Mouse (Mus musculus) erythroblast, embryonic 14.5 days (primary cell): ENCODE measurements around the gene Dtnbp1. TPM values are rescaled to one million over a fixed set of nuclear protein-coding genes. Genes with fewer than 3 reads are reported as not detected.

ENCODE experiments used
- H3K27me3 ChIP-seq: 2 replicates; pipeline ENCODE4 v1.6.1; 2012; ENCODE audit warnings: inconsistent platforms; ENCODE audit not compliant: control insufficient read depth
- H3K36me3 ChIP-seq: 2 replicates; pipeline ENCODE4 v1.6.1; 2012; ENCODE audit warnings: mild to moderate bottlenecking, inconsistent platforms; ENCODE audit not compliant: control insufficient read depth
- H3K4me1 ChIP-seq: 2 replicates; pipeline ENCODE4 v1.6.1; 2012; ENCODE audit warnings: inconsistent platforms; ENCODE audit not compliant: control insufficient read depth
- H3K4me3 ChIP-seq: replicated peaks from 2 replicates; pipeline ENCODE3; 2012; ENCODE audit warnings: moderate library complexity, mild to moderate bottlenecking, inconsistent platforms
- H3K9me3 ChIP-seq: 2 replicates; pipeline ENCODE4 v1.6.1; 2012; ENCODE audit warnings: low read length, inconsistent platforms, mixed read lengths; ENCODE audit not compliant: control insufficient read depth
- GATA1 ChIP-seq: IDR thresholded peaks from 2 replicates; pipeline ENCODE4 v1.6.1; 2012; ENCODE audit warnings: low read length, inconsistent platforms, mixed read lengths
- TAL1 ChIP-seq: IDR thresholded peaks from 3 replicates; pipeline ENCODE4 v1.6.1; 2012; ENCODE audit warnings: low read length, inconsistent platforms, mixed read lengths
- polyA plus RNA-seq: library from polyadenylated mRNA; stranded (reverse); fragments of >175 nt; gene quantifications from 2 replicates; pipeline ENCODE4 v1.2.3, GENCODE M21; 2012

Dtnbp1 gene
- polyA plus RNA-seq, 1 experiment, result 1.5 TPM

DNA sequence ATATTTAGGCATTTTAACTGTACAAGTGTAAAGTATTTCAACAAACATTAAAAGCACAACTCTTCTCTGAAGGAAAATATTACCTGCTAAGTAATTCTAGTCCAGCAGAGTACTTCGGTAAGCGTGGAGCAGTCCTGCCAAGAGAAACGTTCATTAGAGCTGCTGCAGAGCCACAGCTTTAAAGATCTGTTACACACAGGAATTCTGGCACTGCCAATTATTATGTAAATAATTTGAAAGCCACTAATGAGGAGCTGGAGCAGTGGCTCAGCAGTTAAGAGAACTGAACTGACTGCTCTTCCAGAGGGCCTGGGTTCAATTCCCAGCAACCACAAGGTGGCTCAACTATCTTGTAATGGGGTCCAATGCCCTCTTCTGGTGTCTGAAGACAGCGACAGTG, 10.0 kb downstream of the Dtnbp1 start:
- H3K36me3 ChIP-seq, result peaks cover 26% of the 10 kb centered on the region
- H3K4me3 ChIP-seq, result no peak overlapping the region
- no peaks in the 10 kb centered on the region for H3K27me3 ChIP-seq
- peaks cover 2% of the 10 kb centered on the region; the same call in 1 of the 2 replicates for H3K4me1 ChIP-seq
- TF ChIP-seq TAL1, result no peak
- TF ChIP-seq GATA1, result no peak
- H3K9me3 ChIP-seq, result no peaks in the 10 kb centered on the region

DNA sequence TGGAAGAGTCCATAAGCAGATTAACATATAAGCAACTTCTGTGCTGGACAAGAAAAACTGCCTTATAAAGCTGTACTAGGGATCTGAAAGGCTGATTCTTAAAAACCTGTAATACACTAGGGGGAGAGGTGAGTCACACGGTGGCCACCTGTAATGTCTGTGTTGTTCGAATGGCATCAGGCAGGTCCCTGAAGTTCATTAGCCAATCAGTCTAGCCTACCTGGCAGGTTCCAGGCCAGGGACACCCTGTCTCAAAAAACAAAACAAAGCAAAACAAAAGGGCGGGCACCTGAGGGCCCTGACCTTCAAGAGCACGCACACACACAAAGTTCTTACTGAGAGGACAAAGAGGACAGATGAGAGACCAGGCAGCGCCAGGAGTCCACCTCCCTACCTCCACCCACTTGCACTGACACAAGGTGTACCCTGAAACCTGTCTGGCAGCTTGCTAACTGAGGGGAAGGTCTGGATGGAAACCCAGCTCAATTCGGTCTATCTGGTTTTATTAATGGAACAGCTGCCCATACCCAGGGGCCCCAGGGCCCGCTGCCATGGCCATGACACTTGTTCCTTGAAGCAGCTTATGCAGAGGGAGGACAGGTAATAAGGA, 11.8 kb downstream of the Dtnbp1 start:
- Histone ChIP-seq H3K36me3 (peaks cover 32% of the 10 kb centered on the region), H3K9me3 (no peaks in the 10 kb centered on the region), H3K4me3 (no peak overlapping the region), H3K27me3 (no peaks in the 10 kb centered on the region), H3K4me1 (peaks cover 2% of the 10 kb centered on the region; the same call in 1 of the 2 replicates)
- TF ChIP-seq TAL1 (no peak), GATA1 (no peak)

DNA sequence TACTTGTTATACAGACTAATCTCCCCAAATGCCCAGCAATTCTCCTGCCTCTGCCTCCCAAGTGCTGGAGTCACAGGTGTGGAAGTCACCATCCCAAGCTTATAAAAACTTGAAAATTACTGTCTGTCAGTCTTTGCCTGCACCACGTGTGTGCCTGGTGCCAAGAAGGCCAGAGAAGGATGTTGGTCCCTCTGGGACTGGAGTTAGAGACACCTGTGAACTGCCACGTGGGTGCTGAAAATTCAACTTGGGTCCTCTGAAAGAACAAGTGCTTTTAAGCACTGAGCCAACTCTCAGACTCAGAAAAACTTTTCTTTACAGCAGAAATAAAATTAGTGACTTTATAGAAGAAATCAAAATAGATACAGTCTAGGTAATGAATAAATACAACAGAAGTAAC, 15.6 kb downstream of the Dtnbp1 start:
- Histone ChIP-seq H3K4me1 (peaks cover 2% of the 10 kb centered on the region; the same call in 1 of the 2 replicates), H3K36me3 (peaks cover 29% of the 10 kb centered on the region), H3K27me3 (no peaks in the 10 kb centered on the region), H3K9me3 (no peaks in the 10 kb centered on the region), H3K4me3 (no peak overlapping the region)
- TF ChIP-seq TAL1 (no peak), GATA1 (no peak)

DNA sequence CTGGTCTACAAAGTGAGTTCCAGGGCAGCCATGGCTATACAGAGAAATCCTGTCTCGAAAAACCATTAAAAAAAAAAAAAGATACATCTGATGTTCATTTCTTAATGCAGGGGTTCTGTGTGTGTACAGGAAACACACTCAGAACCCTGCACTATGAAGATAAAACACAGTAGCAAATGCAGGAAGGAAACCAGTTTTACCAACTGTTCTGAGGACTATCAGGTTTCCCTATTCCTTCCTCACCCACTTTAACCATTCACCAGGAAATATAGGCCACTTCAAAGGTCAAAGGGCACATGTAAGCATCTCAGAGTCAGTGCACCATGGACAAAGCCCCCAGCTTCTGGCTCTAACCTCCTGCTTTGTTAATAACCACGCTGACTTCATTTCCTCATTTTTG, 16.6 kb downstream of the Dtnbp1 start:
- no peaks in the 10 kb centered on the region for H3K27me3 ChIP-seq
- peaks cover 29% of the 10 kb centered on the region for H3K36me3 ChIP-seq
- peaks cover 2% of the 10 kb centered on the region; the same call in 1 of the 2 replicates for H3K4me1 ChIP-seq
- no peak for TF ChIP-seq GATA1
- no peak for TF ChIP-seq TAL1
- H3K9me3 ChIP-seq, result no peaks in the 10 kb centered on the region
- no peak overlapping the region for H3K4me3 ChIP-seq

DNA sequence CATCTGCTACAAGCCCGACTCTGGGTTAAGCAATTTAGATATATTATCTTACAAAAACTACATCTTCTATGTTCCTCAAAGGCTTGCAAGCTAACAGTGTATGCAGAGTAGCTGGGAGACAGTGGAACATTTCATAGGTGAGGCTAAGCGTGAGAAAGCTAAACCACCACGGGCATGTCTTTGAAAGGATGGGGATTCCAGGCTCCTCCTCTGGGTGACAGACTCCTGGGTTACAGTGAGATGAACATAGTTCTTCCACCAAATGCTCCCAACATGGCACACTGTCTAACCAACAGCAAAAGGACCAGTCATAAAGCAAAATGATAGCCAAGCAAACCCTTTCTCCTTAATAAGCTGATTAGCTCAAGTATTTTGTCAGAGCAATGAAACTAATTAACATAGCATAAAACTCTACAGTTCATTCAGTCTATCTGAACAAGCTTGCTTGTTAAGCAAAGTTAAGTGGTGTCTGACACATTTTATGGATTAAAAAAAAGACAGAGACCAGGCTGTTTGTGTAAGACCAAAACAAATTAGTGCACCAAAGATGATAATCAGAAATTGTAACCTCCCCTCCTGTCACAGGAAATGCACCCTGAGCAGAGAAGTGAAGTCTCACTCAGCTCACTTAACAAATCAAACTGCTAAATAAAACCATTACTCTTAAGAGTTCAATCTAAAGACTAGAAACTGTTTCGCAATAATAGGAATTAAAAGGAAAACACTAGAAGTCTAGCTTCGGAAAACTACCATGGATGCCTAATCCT, 18.1 kb downstream of the Dtnbp1 start:
- no peak overlapping the region for H3K4me3 ChIP-seq
- no peaks in the 10 kb centered on the region for H3K27me3 ChIP-seq
- TF ChIP-seq TAL1 (no peak), GATA1 (no peak)
- H3K9me3 ChIP-seq, result no peaks in the 10 kb centered on the region
- H3K4me1 ChIP-seq, result peaks cover 2% of the 10 kb centered on the region; the same call in 1 of the 2 replicates
- H3K36me3 ChIP-seq, result peaks cover 30% of the 10 kb centered on the region

- H3K4me3 ChIP-seq, result no peak overlapping the region
- peaks cover 2% of the 10 kb centered on the region; the same call in 1 of the 2 replicates for H3K4me1 ChIP-seq
- H3K9me3 ChIP-seq, result no peaks in the 10 kb centered on the region
- no peaks in the 10 kb centered on the region for H3K27me3 ChIP-seq
- peaks cover 22% of the 10 kb centered on the region for H3K36me3 ChIP-seq
- no peak for TF ChIP-seq TAL1
- no peak for TF ChIP-seq GATA1
These were observed 19.1 kb downstream of the Dtnbp1 start for GRCm38 (mm10) chr13:44982799-44983198.

DNA sequence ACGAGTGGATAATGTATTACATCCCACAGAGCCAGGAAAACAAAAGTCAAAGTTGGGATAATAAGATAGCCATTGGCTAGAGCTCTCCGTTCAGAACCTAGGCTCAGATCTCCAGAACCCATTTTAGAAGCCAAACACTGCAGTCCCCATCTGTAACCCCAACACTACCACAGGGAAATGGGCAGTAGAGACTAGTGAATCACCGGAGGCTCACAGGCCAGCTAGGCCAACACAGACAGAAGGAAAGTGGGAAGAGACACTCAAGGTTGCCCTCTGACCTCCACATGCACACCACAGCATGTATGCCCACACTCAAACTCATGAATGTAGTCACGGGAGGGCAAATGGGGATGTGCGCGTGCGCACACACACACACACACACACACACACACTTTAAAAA, 22.5 kb downstream of the Dtnbp1 start:
- no peaks in the 10 kb centered on the region for H3K4me1 ChIP-seq
- H3K4me3 ChIP-seq, result no peak overlapping the region
- no peaks in the 10 kb centered on the region for H3K27me3 ChIP-seq
- H3K9me3 ChIP-seq, result no peaks in the 10 kb centered on the region
- TF ChIP-seq GATA1 (no peak), TAL1 (no peak)
- peaks cover 18% of the 10 kb centered on the region for H3K36me3 ChIP-seq

GRCm38 (mm10) chr13:44977483-44978141, 24.3 kb downstream of the Dtnbp1 start:
- no peaks in the 10 kb centered on the region; the same call in 1 of the 2 replicates for H3K4me1 ChIP-seq
- TF ChIP-seq TAL1, result no peak
- no peak for TF ChIP-seq GATA1

DNA sequence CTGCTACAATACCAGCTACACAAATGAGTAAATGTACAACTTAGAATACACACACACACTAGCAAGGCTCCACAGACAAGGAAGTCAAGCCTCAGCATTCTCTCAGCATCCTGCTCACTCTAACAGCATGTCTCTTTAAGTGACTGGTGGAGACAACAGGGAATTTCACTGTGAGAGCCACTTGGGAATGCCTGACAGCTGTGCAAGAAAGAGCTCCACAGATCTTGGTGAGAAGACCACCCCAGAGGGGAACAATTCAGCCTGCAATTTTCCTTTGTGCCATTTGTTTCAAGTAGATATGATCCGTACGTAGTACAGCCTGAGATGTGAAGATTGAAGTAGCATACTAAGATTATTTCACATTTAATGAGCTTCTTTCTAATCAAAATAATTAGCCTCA, 24.9 kb downstream of the Dtnbp1 start:
- H3K27me3 ChIP-seq, result no peaks in the 10 kb centered on the region
- no peaks in the 10 kb centered on the region; the same call in 1 of the 2 replicates for H3K4me1 ChIP-seq
- no peak overlapping the region for H3K4me3 ChIP-seq
- no peak for TF ChIP-seq TAL1
- no peak for TF ChIP-seq GATA1
- H3K36me3 ChIP-seq, result peaks cover 18% of the 10 kb centered on the region
- no peaks in the 10 kb centered on the region for H3K9me3 ChIP-seq

More at GRCm38 (mm10) chr13:44977483-44978141, 24.3 kb downstream of the Dtnbp1 start:
- Histone ChIP-seq H3K27me3 (no peaks in the 10 kb centered on the region), H3K9me3 (no peaks in the 10 kb centered on the region), H3K36me3 (peaks cover 19% of the 10 kb centered on the region), H3K4me3 (no peak overlapping the region)
